23 mouse cellular contexts compared by ENCODE assay signal in genomic region chrX:60054745-60055144, GRCm38 (mm10). TPM values are rescaled to one million over a fixed set of nuclear protein-coding genes. Genes with fewer than 3 reads are reported as not detected.
"Had no signal": no experiment of that assay in that cellular context is flagged by ENCODE, and none has a peak within 500 bp of the region (broad histone marks: within the 10 kb centered on the region; RNA-seq: fewer than 3 reads in every experiment).

No protein-coding gene starts in this region.

- H3K36me3 ChIP-seq: neural tube, embryonic 12.5 days; neural tube, embryonic 13.5 days; neural tube, embryonic 15.5 days; stomach, embryonic 15.5 days had no signal

- H3K4me1 ChIP-seq: neural tube, embryonic 12.5 days; neural tube, embryonic 13.5 days; neural tube, embryonic 15.5 days; stomach, embryonic 15.5 days had no signal

- H3K9me3 ChIP-seq: neural tube, embryonic 12.5 days; neural tube, embryonic 13.5 days; neural tube, embryonic 15.5 days; stomach, embryonic 15.5 days had no signal

- H3K27me3 ChIP-seq: neural tube, embryonic 12.5 days; neural tube, embryonic 13.5 days; neural tube, embryonic 15.5 days; stomach, embryonic 15.5 days had no signal

- H3K27ac ChIP-seq: neural tube, embryonic 12.5 days; neural tube, embryonic 13.5 days; neural tube, embryonic 15.5 days; stomach, embryonic 15.5 days; stomach, postnatal 0 days had no signal

- H3K4me3 ChIP-seq: neural tube, embryonic 12.5 days; neural tube, embryonic 13.5 days; neural tube, embryonic 15.5 days; stomach, embryonic 15.5 days had no signal

- H3K4me2 ChIP-seq: neural tube, embryonic 12.5 days; neural tube, embryonic 13.5 days; neural tube, embryonic 15.5 days; stomach, embryonic 15.5 days had no signal

- H3K9ac ChIP-seq: neural tube, embryonic 12.5 days; neural tube, embryonic 13.5 days; neural tube, embryonic 15.5 days; stomach, embryonic 15.5 days had no signal

- DNase-seq: retina, postnatal 1 day; right cerebral cortex, adult 18-20 months; right cerebral cortex, postnatal 14 days; right cerebral cortex, postnatal 25 days; right cerebral cortex, postnatal 4 days; thymus, adult 18-20 months; thymus, adult 2 months; thymus, postnatal 14 days; thymus, postnatal 25 days; thymus, postnatal 36 days; thymus, postnatal 4 days had no signal

RNA-seq across cellular contexts. Expression of gene F9, which starts 55.5 kb away (rescaled TPM):
- polyA plus RNA-seq: neural tube, embryonic 11.5 days; neural tube, embryonic 12.5 days; neural tube, embryonic 13.5 days; neural tube, embryonic 14.5 days; neural tube, embryonic 15.5 days; small intestine, adult 2 months; stomach, embryonic 14.5 days; stomach, postnatal 0 days; testis, adult 2 months; thymus, postnatal 0 days; urinary bladder, adult 2 months had no signal
